Comparison of ENCODE assay signal across 40 mouse cellular contexts in genomic region chr4:52557672-52558071, GRCm38 (mm10). TPM values are rescaled to one million over a fixed set of nuclear protein-coding genes. Genes with fewer than 3 reads are reported as not detected.
"Had no signal": no experiment of that assay in that cellular context is flagged by ENCODE, and none has a peak within 500 bp of the region (broad histone marks: within the 10 kb centered on the region; RNA-seq: fewer than 3 reads in every experiment).

No protein-coding gene starts in this region.

- ATAC-seq: hindbrain, postnatal 0 days; intestine, embryonic 16.5 days; liver, embryonic 12.5 days had no signal

- H3K27ac ChIP-seq: heart, adult 2 months; heart, embryonic 13.5 days; heart, embryonic 15.5 days; hindbrain, embryonic 13.5 days; hindbrain, embryonic 15.5 days; hindbrain, postnatal 0 days; kidney, embryonic 15.5 days; kidney, postnatal 0 days; limb, embryonic 13.5 days; limb, embryonic 15.5 days; liver, embryonic 12.5 days had no signal

- H3K4me1 ChIP-seq: heart, embryonic 13.5 days; heart, embryonic 15.5 days; hindbrain, embryonic 13.5 days; hindbrain, embryonic 15.5 days; kidney, embryonic 15.5 days; limb, embryonic 13.5 days; limb, embryonic 15.5 days; liver, embryonic 12.5 days had no signal

- H3K9ac ChIP-seq: heart, embryonic 13.5 days; heart, embryonic 15.5 days; hindbrain, embryonic 13.5 days; hindbrain, embryonic 15.5 days; kidney, embryonic 15.5 days; limb, embryonic 13.5 days; limb, embryonic 15.5 days; liver, embryonic 12.5 days had no signal

- H3K27me3 ChIP-seq: heart, embryonic 13.5 days; heart, embryonic 15.5 days; hindbrain, embryonic 13.5 days; hindbrain, embryonic 15.5 days; kidney, embryonic 15.5 days; limb, embryonic 13.5 days; limb, embryonic 15.5 days; liver, embryonic 12.5 days had no signal

- H3K4me2 ChIP-seq: heart, embryonic 11.5 days; heart, embryonic 13.5 days; heart, embryonic 15.5 days; hindbrain, embryonic 13.5 days; hindbrain, embryonic 15.5 days; kidney, embryonic 15.5 days; limb, embryonic 13.5 days; limb, embryonic 15.5 days; liver, embryonic 12.5 days had no signal

- H3K36me3 ChIP-seq: heart, embryonic 13.5 days; heart, embryonic 15.5 days; hindbrain, embryonic 13.5 days; hindbrain, embryonic 15.5 days; kidney, embryonic 15.5 days; limb, embryonic 13.5 days; limb, embryonic 15.5 days; liver, embryonic 12.5 days had no signal

- H3K9me3 ChIP-seq: heart, embryonic 13.5 days; heart, embryonic 15.5 days; hindbrain, embryonic 13.5 days; hindbrain, embryonic 15.5 days; kidney, embryonic 15.5 days; limb, embryonic 13.5 days; limb, embryonic 15.5 days; liver, embryonic 12.5 days had no signal

- DNase-seq: gastrocnemius, postnatal 14 days; gastrocnemius, postnatal 36 days; heart, adult 11 months; heart, adult 2 months; heart, postnatal 14 days; heart, postnatal 36 days; kidney, adult 11 months; kidney, adult 2 months; kidney, adult 9 months; kidney, postnatal 14 days; kidney, postnatal 36 days; layer of hippocampus, postnatal 36 days; left cerebral cortex, postnatal 4 days had no signal

- H3K4me3 ChIP-seq: heart, adult 2 months; heart, embryonic 13.5 days; heart, embryonic 15.5 days; hindbrain, embryonic 13.5 days; hindbrain, embryonic 15.5 days; kidney, embryonic 15.5 days; limb, embryonic 13.5 days; limb, embryonic 15.5 days; liver, embryonic 12.5 days had no signal

RNA-seq across cellular contexts. Expression of gene Toporsl, which starts 38.4 kb away (rescaled TPM):
- total RNA-seq: gastrocnemius, adult 18-20 months; gastrocnemius, adult 8-10 months; gastrocnemius, postnatal 14 days; gastrocnemius, postnatal 36 days; heart, adult 2 months; heart, postnatal 14 days; heart, postnatal 36 days; hematopoietic stem cell, adult 5-6 weeks; hindbrain, postnatal 0 days; layer of hippocampus, adult 18-20 months; layer of hippocampus, postnatal 10 days; layer of hippocampus, postnatal 36 days; left cerebral cortex, adult 18-20 months; left cerebral cortex, adult 8-10 months; left cerebral cortex, postnatal 10 days; left cerebral cortex, postnatal 25 days; left cerebral cortex, postnatal 4 days; liver, adult 2 months had no signal
- polyA plus RNA-seq: gonadal fat pad, adult 2 months; heart, adult 2 months; heart, embryonic 11.5 days; heart, embryonic 13.5 days; heart, embryonic 15.5 days; heart, postnatal 0 days; hindbrain, embryonic 13.5 days; hindbrain, embryonic 15.5 days; hindbrain, postnatal 0 days; intestine, embryonic 14.5 days; intestine, embryonic 16.5 days; kidney, adult 2 months; kidney, embryonic 15.5 days; kidney, postnatal 0 days; large intestine, adult 2 months; limb, embryonic 11.5 days; limb, embryonic 13.5 days; limb, embryonic 15.5 days; liver, adult 2 months; liver, embryonic 12.5 days had no signal
